Mouse (Mus musculus): ENCODE results near the gene Immt. TPM values are rescaled to one million over a fixed set of nuclear protein-coding genes. Genes with fewer than 3 reads are reported as not detected.
"Not testable (repeated sequence)": the region's sequence is repeated elsewhere in the genome, so short reads cannot be mapped to it uniquely, and the experiment has no call there.

The Immt gene
- polyA plus RNA-seq, 1 experiment from 2014 or later, result 167 TPM

GRCm38 (mm10) chr6:71831581-71831960 is 440 bp downstream of the Immt start:
- peak overlapping the region; percentile 94 for H3K27ac ChIP-seq
- DNase-seq (ENCODE audit: low spot score) (peak; percentile 91), ATAC-seq (ENCODE audit: low FRiP score) (peak; percentile 99)
- H3K4me1 ChIP-seq (replicated peaks; ENCODE audit: control insufficient read depth, insufficient read depth, low read length), result peaks cover 9% of the 10 kb centered on the region
- peak overlapping the region; percentile 84 for H3K9ac ChIP-seq
- under 1% methylated on average over 21 of the region's 21 CpGs for WGBS
- H3K4me3 ChIP-seq (replicated peaks; ENCODE audit: low read length), result peak overlapping the region; percentile 89
- no peaks in the 10 kb centered on the region for H3K9me3 ChIP-seq (ENCODE audit: control insufficient read depth, low read length)
- H3K27me3 ChIP-seq (ENCODE audit: control insufficient read depth, insufficient read depth, low read length), result no peaks in the 10 kb centered on the region
- H3K4me2 ChIP-seq (replicated peaks), result peak overlapping the region; percentile 84
- H3K36me3 ChIP-seq (replicated peaks; ENCODE audit: control insufficient read depth, insufficient read depth), result peaks cover 7% of the 10 kb centered on the region; the same call in 1 of the 2 replicates

GRCm38 (mm10) chr6:71836811-71837210 is 5.7 kb downstream of the Immt start:
- Histone ChIP-seq H3K27me3 (ENCODE audit: control insufficient read depth, insufficient read depth, low read length) (no peaks in the 10 kb centered on the region), H3K4me2 (replicated peaks) (no peak overlapping the region), H3K9me3 (ENCODE audit: control insufficient read depth, low read length) (no peaks in the 10 kb centered on the region), H3K36me3 (replicated peaks; ENCODE audit: control insufficient read depth, insufficient read depth) (peaks cover 7% of the 10 kb centered on the region; the same call in 1 of the 2 replicates), H3K4me3 (replicated peaks; ENCODE audit: low read length) (no peak overlapping the region), H3K27ac (no peak overlapping the region), H3K9ac (no peak overlapping the region), H3K4me1 (replicated peaks; ENCODE audit: control insufficient read depth, insufficient read depth, low read length) (peaks cover 9% of the 10 kb centered on the region)
- no peak for ATAC-seq (ENCODE audit: low FRiP score)
- no peak for DNase-seq (ENCODE audit: low spot score)
- WGBS, result 90% methylated on average over 2 of the region's 2 CpGs

DNA sequence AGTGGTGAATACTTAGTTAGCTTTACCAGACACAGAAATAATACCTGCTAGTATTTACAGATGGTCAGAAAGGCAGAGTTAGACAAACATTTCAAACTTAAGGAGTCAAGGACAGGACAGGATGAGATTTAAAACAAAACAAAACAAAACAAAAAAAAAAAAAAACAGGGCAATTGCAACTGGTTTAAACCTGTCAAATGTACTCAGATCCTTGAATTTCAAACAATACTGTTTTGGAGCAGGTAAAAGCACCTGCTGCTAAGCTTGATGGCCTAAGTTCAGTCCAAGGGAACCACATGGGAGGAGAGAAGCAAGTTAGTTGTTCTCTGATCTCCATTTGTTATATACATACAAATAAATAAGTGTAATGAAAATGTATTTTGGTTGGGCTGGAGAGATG is 8.7 kb downstream of the Immt start:
- ATAC-seq (ENCODE audit: low FRiP score) (no peak), DNase-seq (ENCODE audit: low spot score) (no peak)
- H3K4me1 ChIP-seq (replicated peaks; ENCODE audit: control insufficient read depth, insufficient read depth, low read length), result no peaks in the 10 kb centered on the region
- H3K4me3 ChIP-seq (replicated peaks; ENCODE audit: low read length), result no peak overlapping the region
- no peak overlapping the region for H3K27ac ChIP-seq
- peaks cover 7% of the 10 kb centered on the region; the same call in 1 of the 2 replicates for H3K36me3 ChIP-seq (replicated peaks; ENCODE audit: control insufficient read depth, insufficient read depth)
- no peaks in the 10 kb centered on the region for H3K27me3 ChIP-seq (ENCODE audit: control insufficient read depth, insufficient read depth, low read length)
- no peaks in the 10 kb centered on the region for H3K9me3 ChIP-seq (ENCODE audit: control insufficient read depth, low read length)
- H3K4me2 ChIP-seq (replicated peaks), result no peak overlapping the region
- H3K9ac ChIP-seq, result no peak overlapping the region

GRCm38 (mm10) chr6:71840597-71841290 is 9.6 kb downstream of the Immt start:
- Histone ChIP-seq H3K4me3 (replicated peaks; ENCODE audit: low read length) (no peak overlapping the region), H3K27ac (no peak overlapping the region), H3K36me3 (replicated peaks; ENCODE audit: control insufficient read depth, insufficient read depth) (peaks cover 13% of the 10 kb centered on the region), H3K4me1 (replicated peaks; ENCODE audit: control insufficient read depth, insufficient read depth, low read length) (no peaks in the 10 kb centered on the region), H3K9ac (no peak overlapping the region), H3K9me3 (ENCODE audit: control insufficient read depth, low read length) (no peaks in the 10 kb centered on the region), H3K27me3 (ENCODE audit: control insufficient read depth, insufficient read depth, low read length) (no peaks in the 10 kb centered on the region), H3K4me2 (replicated peaks) (no peak overlapping the region)
- 100% methylated on average over 1 of the region's 1 CpGs for WGBS
- ATAC-seq (ENCODE audit: low FRiP score) (no peak), DNase-seq (ENCODE audit: low spot score) (no peak)

GRCm38 (mm10) chr6:71846906-71847305 is 15.8 kb downstream of the Immt start:
- 93% methylated on average over 6 of the region's 6 CpGs for WGBS
- not testable (repeated sequence) for H3K4me1 ChIP-seq (replicated peaks; ENCODE audit: control insufficient read depth, insufficient read depth, low read length); H3K9ac ChIP-seq

GRCm38 (mm10) chr6:71867751-71868150 is 36.6 kb downstream of the Immt start:
- H3K27me3 ChIP-seq (ENCODE audit: control insufficient read depth, insufficient read depth, low read length), result no peaks in the 10 kb centered on the region
- 93% methylated on average over 2 of the region's 2 CpGs for WGBS
- H3K36me3 ChIP-seq (replicated peaks; ENCODE audit: control insufficient read depth, insufficient read depth), result peaks cover 85% of the 10 kb centered on the region
- H3K4me3 ChIP-seq (replicated peaks; ENCODE audit: low read length), result no peak overlapping the region
- DNase-seq (ENCODE audit: low spot score), result no peak
- H3K9me3 ChIP-seq (ENCODE audit: control insufficient read depth, low read length), result no peaks in the 10 kb centered on the region
- no peak for ATAC-seq (ENCODE audit: low FRiP score)
- H3K27ac ChIP-seq, result no peak overlapping the region
- H3K4me2 ChIP-seq (replicated peaks), result no peak overlapping the region
- no peak overlapping the region for H3K9ac ChIP-seq
- H3K4me1 ChIP-seq (replicated peaks; ENCODE audit: control insufficient read depth, insufficient read depth, low read length), result no peaks in the 10 kb centered on the region

More at GRCm38 (mm10) chr6:71846906-71847305, 15.8 kb downstream of the Immt start:
- peaks cover 61% of the 10 kb centered on the region for H3K36me3 ChIP-seq (replicated peaks; ENCODE audit: control insufficient read depth, insufficient read depth)
- not testable (repeated sequence) for H3K4me2 ChIP-seq (replicated peaks); H3K27me3 ChIP-seq (ENCODE audit: control insufficient read depth, insufficient read depth, low read length); H3K9me3 ChIP-seq (ENCODE audit: control insufficient read depth, low read length); H3K27ac ChIP-seq; DNase-seq (ENCODE audit: low spot score); ATAC-seq (ENCODE audit: low FRiP score); H3K4me3 ChIP-seq (replicated peaks; ENCODE audit: low read length)

DNA sequence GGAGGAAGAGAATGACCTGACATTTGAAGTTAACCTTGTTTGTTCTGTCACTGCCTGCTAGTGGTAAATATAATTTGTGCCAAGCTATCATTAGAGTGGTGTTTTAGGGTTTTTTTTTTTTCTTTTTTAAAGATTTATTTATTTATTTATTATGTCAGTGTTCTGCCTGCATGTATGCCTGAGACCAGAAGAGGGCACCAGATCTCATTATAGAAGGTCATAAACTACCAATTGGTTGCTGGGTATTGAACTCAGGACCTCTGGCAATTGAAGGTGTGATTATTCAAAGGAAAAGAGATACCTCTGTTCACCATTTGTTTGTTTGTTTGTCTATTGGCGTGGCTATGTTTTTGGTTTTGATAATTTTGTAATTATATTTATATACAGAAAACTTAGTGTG is 37.7 kb downstream of the Immt start:
- DNase-seq (ENCODE audit: low spot score), result no peak
- peaks cover 85% of the 10 kb centered on the region for H3K36me3 ChIP-seq (replicated peaks; ENCODE audit: control insufficient read depth, insufficient read depth)
- ATAC-seq (ENCODE audit: low FRiP score), result no peak

DNA sequence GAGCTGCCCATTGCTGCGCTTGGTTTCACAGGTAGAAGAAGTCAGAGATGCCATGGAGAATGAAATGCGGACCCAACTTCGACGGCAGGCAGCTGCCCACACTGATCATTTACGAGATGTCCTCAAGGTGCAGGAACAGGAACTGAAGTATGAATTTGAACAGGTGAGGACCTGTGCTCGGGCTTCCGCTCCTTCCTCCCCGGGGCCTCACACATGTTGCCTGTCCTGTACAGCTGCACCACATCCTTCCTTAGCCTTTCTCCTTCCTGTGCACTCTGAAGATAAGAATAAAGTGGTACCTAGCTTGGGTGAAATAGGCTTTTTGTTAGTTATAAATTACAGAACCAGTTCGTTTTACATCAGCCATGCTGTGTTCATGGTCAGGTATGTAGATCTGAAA is 40.3 kb downstream of the Immt start:
- H3K9ac ChIP-seq, result no peak overlapping the region
- H3K4me3 ChIP-seq (replicated peaks; ENCODE audit: low read length), result no peak overlapping the region
- H3K4me1 ChIP-seq (replicated peaks; ENCODE audit: control insufficient read depth, insufficient read depth, low read length), result no peaks in the 10 kb centered on the region
- DNase-seq (ENCODE audit: low spot score) (no peak), ATAC-seq (ENCODE audit: low FRiP score) (no peak)
- H3K36me3 ChIP-seq (replicated peaks; ENCODE audit: control insufficient read depth, insufficient read depth), result peaks cover 90% of the 10 kb centered on the region
- 97% methylated on average over 9 of the region's 9 CpGs for WGBS
- H3K27ac ChIP-seq, result no peak overlapping the region
- no peaks in the 10 kb centered on the region for H3K9me3 ChIP-seq (ENCODE audit: control insufficient read depth, low read length)
- H3K27me3 ChIP-seq (ENCODE audit: control insufficient read depth, insufficient read depth, low read length), result no peaks in the 10 kb centered on the region
- no peak overlapping the region for H3K4me2 ChIP-seq (replicated peaks)

More for the DNA sequence above, 37.7 kb downstream of the Immt start:
- Histone ChIP-seq H3K9me3 (ENCODE audit: control insufficient read depth, low read length) (no peaks in the 10 kb centered on the region), H3K27me3 (ENCODE audit: control insufficient read depth, insufficient read depth, low read length) (no peaks in the 10 kb centered on the region), H3K9ac (no peak overlapping the region), H3K27ac (no peak overlapping the region), H3K4me1 (replicated peaks; ENCODE audit: control insufficient read depth, insufficient read depth, low read length) (no peaks in the 10 kb centered on the region), H3K4me3 (replicated peaks; ENCODE audit: low read length) (no peak overlapping the region), H3K4me2 (replicated peaks) (no peak overlapping the region)
- 93% methylated on average over 1 of the region's 1 CpGs for WGBS

DNA sequence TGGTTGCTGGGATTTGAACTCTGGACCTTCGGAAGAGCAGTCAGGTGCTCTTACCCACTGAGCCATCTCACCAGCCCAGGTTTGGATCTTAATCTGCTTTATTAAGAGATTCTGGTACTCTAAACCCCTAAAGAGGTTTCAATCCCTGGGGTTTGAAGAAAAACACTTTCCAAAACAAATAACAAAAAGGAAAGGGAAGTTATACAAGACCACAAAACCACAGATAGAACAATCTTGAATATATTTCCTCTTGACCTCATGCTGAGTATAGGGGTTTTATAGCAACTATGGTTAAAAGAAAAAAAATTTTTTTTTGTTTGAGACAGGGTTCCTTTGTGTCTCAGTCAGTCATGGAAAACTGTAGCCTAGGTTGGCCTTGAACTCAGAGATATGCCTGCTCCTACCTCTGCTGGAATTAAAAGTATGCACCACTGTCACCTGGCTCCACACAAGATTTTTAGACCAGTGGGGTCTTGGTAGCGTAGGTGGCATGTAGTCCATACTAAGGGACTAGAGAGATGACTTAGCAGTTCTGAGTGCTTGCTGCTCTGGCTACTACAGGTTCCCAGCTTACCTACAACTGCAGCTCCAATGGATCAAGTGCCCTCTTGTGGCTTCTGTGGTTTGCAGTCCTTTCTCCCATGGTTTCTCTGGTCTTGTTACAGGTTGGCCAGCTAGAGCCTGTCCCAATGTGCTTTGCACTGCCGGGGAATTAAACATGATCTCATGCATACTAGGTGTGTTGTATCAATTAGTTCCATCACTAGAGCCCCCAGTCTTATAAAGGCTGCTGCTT is 47.0 kb downstream of the Immt start:
- ATAC-seq (ENCODE audit: low FRiP score) (no peak), DNase-seq (ENCODE audit: low spot score) (no peak)
- H3K4me1 ChIP-seq (replicated peaks; ENCODE audit: control insufficient read depth, insufficient read depth, low read length), result no peaks in the 10 kb centered on the region
- 92% methylated on average over 3 of the region's 3 CpGs for WGBS
- no peak overlapping the region for H3K9ac ChIP-seq
- no peak overlapping the region for H3K4me2 ChIP-seq (replicated peaks)
- H3K36me3 ChIP-seq (replicated peaks; ENCODE audit: control insufficient read depth, insufficient read depth), result peaks cover 91% of the 10 kb centered on the region
- H3K4me3 ChIP-seq (replicated peaks; ENCODE audit: low read length), result no peak overlapping the region
- no peaks in the 10 kb centered on the region for H3K27me3 ChIP-seq (ENCODE audit: control insufficient read depth, insufficient read depth, low read length)
- H3K27ac ChIP-seq, result no peak overlapping the region
- H3K9me3 ChIP-seq (ENCODE audit: control insufficient read depth, low read length), result no peaks in the 10 kb centered on the region
